Mouse (Mus musculus) adrenal gland, adult 8-10 months (tissue): ENCODE data around the gene Gm9747. TPM values are rescaled to one million over a fixed set of nuclear protein-coding genes. Genes with fewer than 3 reads are reported as not detected.
A peak's percentile ranks its signal among the peaks of the same experiment; 100 is the strongest.

Experiments
- DNase-seq: peaks from one replicate; pipeline ENCODE4 v3.0.0; 2022
- total RNA-seq, 4 experiments: library from RNA; stranded (reverse); gene quantifications; 2 replicates each; pipeline ENCODE4 v1.2.4; 2022

The Gm9747 gene
- total RNA-seq, 4 experiments from 2014 or later, result not detected

- DNase-seq, result no peak
Observed at GRCm38 (mm10) chr1:82257457-82257856, 24.5 kb downstream of the Gm9747 start.

GRCm38 (mm10) chr1:82258331-82258730, 25.4 kb downstream of the Gm9747 start:
- no peak for DNase-seq

- no peak for DNase-seq
Observed at GRCm38 (mm10) chr1:82260055-82260454, 27.1 kb downstream of the Gm9747 start.

GRCm38 (mm10) chr1:82261053-82261618, 28.2 kb downstream of the Gm9747 start:
- no peak for DNase-seq

GRCm38 (mm10) chr1:82261638-82262037, 28.7 kb downstream of the Gm9747 start:
- no peak for DNase-seq

GRCm38 (mm10) chr1:82262331-82262730, 29.4 kb downstream of the Gm9747 start:
- DNase-seq, result no peak

GRCm38 (mm10) chr1:82267547-82267946, 34.6 kb downstream of the Gm9747 start:
- DNase-seq, result no peak

GRCm38 (mm10) chr1:82272231-82272630, 39.3 kb downstream of the Gm9747 start:
- DNase-seq, result no peak

- DNase-seq, result no peak
Observed at GRCm38 (mm10) chr1:82273529-82273928, 40.6 kb downstream of the Gm9747 start.

GRCm38 (mm10) chr1:82274361-82274760, 41.4 kb downstream of the Gm9747 start:
- no peak for DNase-seq

GRCm38 (mm10) chr1:82279768-82280167, 46.9 kb downstream of the Gm9747 start:
- DNase-seq, result no peak

GRCm38 (mm10) chr1:82281823-82282222, 48.9 kb downstream of the Gm9747 start:
- no peak for DNase-seq

- peak; percentile 86 for DNase-seq
Observed at GRCm38 (mm10) chr1:82282992-82283611, 50.2 kb downstream of the Gm9747 start.

GRCm38 (mm10) chr1:82283901-82284301, 51.0 kb downstream of the Gm9747 start:
- DNase-seq, result no peak

GRCm38 (mm10) chr1:82284403-82284802, 51.5 kb downstream of the Gm9747 start:
- DNase-seq, result no peak

Other genes with a start within 250 kb of the Gm9747 start
- 10 to 100 TPM in 3 of 4 experiments, 1 to 10 TPM in 1; 7.9 to 17.1 (median 13.2) TPM for gene Irs1, start 58.3 kb downstream of the Gm9747 start, total RNA-seq
- 10 to 100 TPM; 36.5 to 39.7 (median 36.7) TPM for gene Rhbdd1, start 83.3 kb downstream of the Gm9747 start, total RNA-seq